Mouse (Mus musculus): Measurements from ENCODE around the gene Plxnb2. TPM values are rescaled to one million over a fixed set of nuclear protein-coding genes. Genes with fewer than 3 reads are reported as not detected.

Gene Plxnb2
- polyA plus RNA-seq, 1 experiment from 2014 or later, result 84.6 TPM

- Histone ChIP-seq H3K27ac (ENCODE audit: low read depth, low read length) (no peak overlapping the region), H3K27me3 (ENCODE audit: control insufficient read depth, insufficient read depth, low read length) (peaks cover 62% of the 10 kb centered on the region), H3K4me1 (ENCODE audit: control insufficient read depth, insufficient read depth, low read length) (peaks cover 16% of the 10 kb centered on the region), H3K36me3 (ENCODE audit: control insufficient read depth, insufficient read depth, low read length) (peaks cover 2% of the 10 kb centered on the region; the same call in 1 of the 2 replicates), H3K4me2 (peak overlapping the region; percentile 99), H3K4me3 (ENCODE audit: low read depth, low read length) (peak overlapping the region; percentile 74), H3K9me3 (replicated peaks; ENCODE audit: control insufficient read depth, low read length) (no peaks in the 10 kb centered on the region), H3K9ac (ENCODE audit: low read depth, low read length) (peak overlapping the region; percentile 74)
- ATAC-seq (replicated peaks; ENCODE audit: insufficient number of reproducible peaks, low FRiP score, low TSS enrichment), result no peak
- WGBS (ENCODE audit: insufficient replicate concordance), result 7% methylated on average over 25 of the region's 25 CpGs
Observed at GRCm38 (mm10) chr15:89148496-89149270, 31.9 kb downstream of the Plxnb2 start.

GRCm38 (mm10) chr15:89147895-89148294, 32.7 kb downstream of the Plxnb2 start:
- Histone ChIP-seq H3K4me1 (ENCODE audit: control insufficient read depth, insufficient read depth, low read length) (peaks cover 16% of the 10 kb centered on the region), H3K4me3 (ENCODE audit: low read depth, low read length) (no peak overlapping the region), H3K4me2 (no peak overlapping the region), H3K9me3 (replicated peaks; ENCODE audit: control insufficient read depth, low read length) (no peaks in the 10 kb centered on the region), H3K27me3 (ENCODE audit: control insufficient read depth, insufficient read depth, low read length) (peaks cover 63% of the 10 kb centered on the region), H3K36me3 (ENCODE audit: control insufficient read depth, insufficient read depth, low read length) (no peaks in the 10 kb centered on the region), H3K9ac (ENCODE audit: low read depth, low read length) (no peak overlapping the region), H3K27ac (ENCODE audit: low read depth, low read length) (no peak overlapping the region)
- WGBS (ENCODE audit: insufficient replicate concordance), result 59% methylated on average over 4 of the region's 4 CpGs
- ATAC-seq (replicated peaks; ENCODE audit: insufficient number of reproducible peaks, low FRiP score, low TSS enrichment), result no peak

- Histone ChIP-seq H3K27ac (ENCODE audit: low read depth, low read length) (no peak overlapping the region), H3K4me3 (ENCODE audit: low read depth, low read length) (no peak overlapping the region), H3K9ac (ENCODE audit: low read depth, low read length) (no peak overlapping the region), H3K27me3 (ENCODE audit: control insufficient read depth, insufficient read depth, low read length) (peaks cover 67% of the 10 kb centered on the region), H3K4me1 (ENCODE audit: control insufficient read depth, insufficient read depth, low read length) (peaks cover 16% of the 10 kb centered on the region), H3K4me2 (no peak overlapping the region), H3K36me3 (ENCODE audit: control insufficient read depth, insufficient read depth, low read length) (no peaks in the 10 kb centered on the region), H3K9me3 (replicated peaks; ENCODE audit: control insufficient read depth, low read length) (no peaks in the 10 kb centered on the region)
- no peak for ATAC-seq (replicated peaks; ENCODE audit: insufficient number of reproducible peaks, low FRiP score, low TSS enrichment)
- 22% methylated on average over 10 of the region's 10 CpGs for WGBS (ENCODE audit: insufficient replicate concordance)
Observed at GRCm38 (mm10) chr15:89147456-89147855, 33.1 kb downstream of the Plxnb2 start.

- H3K27me3 ChIP-seq (ENCODE audit: control insufficient read depth, insufficient read depth, low read length), result peaks cover 70% of the 10 kb centered on the region
Observed at GRCm38 (mm10) chr15:89147024-89147423, 33.6 kb downstream of the Plxnb2 start.

GRCm38 (mm10) chr15:89146537-89146936, 34.1 kb downstream of the Plxnb2 start:
- no peak overlapping the region for H3K27ac ChIP-seq (ENCODE audit: low read depth, low read length)
- no peaks in the 10 kb centered on the region for H3K36me3 ChIP-seq (ENCODE audit: control insufficient read depth, insufficient read depth, low read length)
- H3K4me3 ChIP-seq (ENCODE audit: low read depth, low read length), result peak overlapping the region; percentile 20
- H3K4me1 ChIP-seq (ENCODE audit: control insufficient read depth, insufficient read depth, low read length), result peaks cover 16% of the 10 kb centered on the region
- peaks cover 70% of the 10 kb centered on the region for H3K27me3 ChIP-seq (ENCODE audit: control insufficient read depth, insufficient read depth, low read length)
- WGBS (ENCODE audit: insufficient replicate concordance), result under 1% methylated on average over 27 of the region's 27 CpGs
- no peaks in the 10 kb centered on the region for H3K9me3 ChIP-seq (replicated peaks; ENCODE audit: control insufficient read depth, low read length)
- no peak for ATAC-seq (replicated peaks; ENCODE audit: insufficient number of reproducible peaks, low FRiP score, low TSS enrichment)
- H3K9ac ChIP-seq (ENCODE audit: low read depth, low read length), result no peak overlapping the region; the same call in 1 of the 2 replicates
- peak overlapping the region; percentile 58 for H3K4me2 ChIP-seq

More at GRCm38 (mm10) chr15:89147024-89147423, 33.6 kb downstream of the Plxnb2 start:
- H3K4me3 ChIP-seq (ENCODE audit: low read depth, low read length), result peak overlapping the region; percentile 20
- no peaks in the 10 kb centered on the region for H3K9me3 ChIP-seq (replicated peaks; ENCODE audit: control insufficient read depth, low read length)
- no peaks in the 10 kb centered on the region for H3K36me3 ChIP-seq (ENCODE audit: control insufficient read depth, insufficient read depth, low read length)
- 15% methylated on average over 15 of the region's 16 CpGs for WGBS (ENCODE audit: insufficient replicate concordance)
- peaks cover 16% of the 10 kb centered on the region for H3K4me1 ChIP-seq (ENCODE audit: control insufficient read depth, insufficient read depth, low read length)
- no peak overlapping the region for H3K9ac ChIP-seq (ENCODE audit: low read depth, low read length)
- peak overlapping the region; percentile 58 for H3K4me2 ChIP-seq
- no peak overlapping the region for H3K27ac ChIP-seq (ENCODE audit: low read depth, low read length)
- no peak for ATAC-seq (replicated peaks; ENCODE audit: insufficient number of reproducible peaks, low FRiP score, low TSS enrichment)

- ATAC-seq (replicated peaks; ENCODE audit: insufficient number of reproducible peaks, low FRiP score, low TSS enrichment), result no peak
- Histone ChIP-seq H3K4me1 (ENCODE audit: control insufficient read depth, insufficient read depth, low read length) (peaks cover 17% of the 10 kb centered on the region), H3K9me3 (replicated peaks; ENCODE audit: control insufficient read depth, low read length) (no peaks in the 10 kb centered on the region), H3K27ac (ENCODE audit: low read depth, low read length) (no peak overlapping the region), H3K27me3 (ENCODE audit: control insufficient read depth, insufficient read depth, low read length) (peaks cover 75% of the 10 kb centered on the region), H3K4me3 (ENCODE audit: low read depth, low read length) (no peak overlapping the region), H3K9ac (ENCODE audit: low read depth, low read length) (no peak overlapping the region), H3K36me3 (ENCODE audit: control insufficient read depth, insufficient read depth, low read length) (no peaks in the 10 kb centered on the region), H3K4me2 (peak overlapping the region; percentile 58)
- 63% methylated on average over 24 of the region's 24 CpGs for WGBS (ENCODE audit: insufficient replicate concordance)
Observed at GRCm38 (mm10) chr15:89145813-89146350, 34.7 kb downstream of the Plxnb2 start.

- Histone ChIP-seq H3K27ac (ENCODE audit: low read depth, low read length) (no peak overlapping the region), H3K27me3 (ENCODE audit: control insufficient read depth, insufficient read depth, low read length) (peaks cover 71% of the 10 kb centered on the region), H3K4me3 (ENCODE audit: low read depth, low read length) (no peak overlapping the region), H3K4me2 (no peak overlapping the region), H3K9me3 (replicated peaks; ENCODE audit: control insufficient read depth, low read length) (no peaks in the 10 kb centered on the region), H3K4me1 (ENCODE audit: control insufficient read depth, insufficient read depth, low read length) (peaks cover 20% of the 10 kb centered on the region), H3K9ac (ENCODE audit: low read depth, low read length) (no peak overlapping the region), H3K36me3 (ENCODE audit: control insufficient read depth, insufficient read depth, low read length) (no peaks in the 10 kb centered on the region)
- no peak for ATAC-seq (replicated peaks; ENCODE audit: insufficient number of reproducible peaks, low FRiP score, low TSS enrichment)
- WGBS (ENCODE audit: insufficient replicate concordance), result 76% methylated on average over 11 of the region's 11 CpGs
Observed at GRCm38 (mm10) chr15:89144965-89145364, 35.6 kb downstream of the Plxnb2 start.

GRCm38 (mm10) chr15:89143134-89143533, 37.5 kb downstream of the Plxnb2 start:
- H3K9ac ChIP-seq (ENCODE audit: low read depth, low read length), result no peak overlapping the region
- no peaks in the 10 kb centered on the region for H3K9me3 ChIP-seq (replicated peaks; ENCODE audit: control insufficient read depth, low read length)
- no peak overlapping the region for H3K4me2 ChIP-seq
- peaks cover 24% of the 10 kb centered on the region for H3K4me1 ChIP-seq (ENCODE audit: control insufficient read depth, insufficient read depth, low read length)
- no peaks in the 10 kb centered on the region for H3K36me3 ChIP-seq (ENCODE audit: control insufficient read depth, insufficient read depth, low read length)
- 51% methylated on average over 2 of the region's 2 CpGs for WGBS (ENCODE audit: insufficient replicate concordance)
- ATAC-seq (replicated peaks; ENCODE audit: insufficient number of reproducible peaks, low FRiP score, low TSS enrichment), result no peak
- no peak overlapping the region for H3K27ac ChIP-seq (ENCODE audit: low read depth, low read length)
- peaks cover 58% of the 10 kb centered on the region for H3K27me3 ChIP-seq (ENCODE audit: control insufficient read depth, insufficient read depth, low read length)
- no peak overlapping the region for H3K4me3 ChIP-seq (ENCODE audit: low read depth, low read length)

Measured in heart, embryonic 11.5 days (tissue).